Mouse (Mus musculus): ENCODE data around the gene Myoz1.

Myoz1 gene

GRCm38 (mm10) chr14:20672990-20673389 is 16.6 kb upstream of the Myoz1 start:
- peak; percentile 25 to 30 for DNase-seq (ENCODE audit: low spot score in 2 of 2)

DNA sequence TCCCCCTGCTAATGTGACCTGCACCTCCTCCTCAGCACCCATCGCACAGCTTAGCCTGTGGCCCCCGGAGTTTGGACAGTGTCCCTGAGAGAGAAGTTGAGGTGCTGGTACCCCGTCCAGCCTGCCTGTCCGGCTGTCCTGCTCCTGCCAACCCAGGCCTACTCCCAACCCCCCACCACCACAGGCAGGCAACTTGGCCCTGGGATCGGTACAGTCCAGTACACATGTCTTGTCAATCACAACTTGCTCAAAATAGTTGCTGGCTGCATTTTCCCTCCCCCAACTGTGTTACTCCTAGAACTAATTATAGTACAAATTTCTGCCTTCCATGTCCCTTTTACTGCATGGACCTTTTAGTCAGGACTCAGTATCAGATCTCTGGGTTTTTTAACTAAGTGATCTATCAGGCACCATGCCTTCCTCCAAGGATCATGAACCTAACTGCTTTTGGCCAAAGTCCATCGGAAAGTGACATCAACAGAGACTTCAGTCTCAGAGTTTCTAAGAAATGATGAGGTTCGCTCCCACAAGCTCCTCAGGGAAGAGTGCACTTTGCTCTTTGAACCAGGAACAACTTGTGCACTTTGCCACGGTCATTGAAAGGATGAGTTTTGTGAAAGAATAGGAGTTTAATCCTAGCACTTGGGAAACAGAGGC is 11.9 kb upstream of the Myoz1 start, which contains the start of gene Synpo2l:
Gene Synpo2l, minus strand, starts transcription at position 201 of the 657 bp plus-strand sequence.
- DNase-seq (ENCODE audit: low spot score in 2 of 2), result no peak

DNA sequence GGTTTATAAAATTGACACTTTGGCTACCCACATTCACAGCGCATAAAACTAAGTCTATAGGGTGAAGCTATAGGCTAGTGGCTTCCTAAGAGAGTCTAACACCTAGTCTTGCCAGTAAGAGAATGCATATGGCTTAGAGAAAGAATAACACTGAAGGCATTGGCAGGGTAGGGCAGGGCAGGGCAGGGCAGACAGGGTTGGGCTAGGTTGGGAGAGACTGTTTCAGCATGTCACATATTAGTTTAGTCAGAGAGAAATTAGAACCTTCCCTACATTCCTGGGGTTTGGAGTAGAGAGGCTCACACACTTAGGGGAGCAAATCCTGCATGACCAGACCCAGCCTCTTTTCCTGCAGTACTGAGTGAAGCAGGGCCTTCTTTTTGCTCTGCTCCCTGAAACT is 11.1 kb upstream of the Myoz1 start:
- no peak for DNase-seq (ENCODE audit: low spot score in 2 of 2)

- DNase-seq (ENCODE audit: low spot score in 2 of 2), result no peak
Observed at GRCm38 (mm10) chr14:20664436-20664835, 8.1 kb upstream of the Myoz1 start.

DNA sequence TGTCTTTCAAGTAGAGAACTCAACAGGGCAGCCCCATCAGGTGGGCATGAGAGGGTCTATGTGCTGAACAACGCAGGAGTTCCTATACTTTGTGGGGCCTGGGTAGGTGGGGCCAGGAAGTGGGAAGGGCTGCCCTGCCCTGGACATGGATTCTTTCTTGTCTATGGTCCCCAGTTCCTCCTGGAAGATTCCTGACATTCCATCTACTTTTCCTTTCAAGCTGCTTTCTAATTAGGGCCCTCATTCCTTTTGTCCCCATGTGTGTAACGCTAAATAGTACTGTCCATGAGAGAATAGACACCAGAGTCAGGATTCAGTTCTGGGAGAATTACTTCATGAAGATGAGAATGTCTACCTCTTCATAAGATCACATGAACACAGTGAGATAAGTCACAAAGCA is 7.3 kb upstream of the Myoz1 start:
- no peak for DNase-seq (ENCODE audit: low spot score in 2 of 2)

DNA sequence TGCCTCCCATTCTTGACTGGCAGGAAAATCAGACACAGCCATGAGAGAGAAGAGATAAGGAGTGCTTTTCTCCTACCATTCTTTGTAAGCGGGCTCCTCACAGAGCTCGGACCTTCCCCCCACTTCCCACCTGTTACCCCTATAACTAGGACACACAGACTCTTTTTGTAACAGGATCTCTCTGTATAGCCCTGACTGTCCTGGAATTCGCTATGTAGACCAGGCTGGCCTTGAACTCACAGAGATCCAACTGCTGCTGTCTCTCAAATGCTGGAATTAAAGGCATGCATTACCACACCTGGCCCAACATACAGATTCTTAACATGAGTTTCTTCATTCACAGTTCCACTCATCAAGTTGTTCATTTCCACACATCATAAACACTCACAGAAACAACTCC is 6.4 kb upstream of the Myoz1 start:
- DNase-seq (ENCODE audit: low spot score in 2 of 2), result no peak

DNA sequence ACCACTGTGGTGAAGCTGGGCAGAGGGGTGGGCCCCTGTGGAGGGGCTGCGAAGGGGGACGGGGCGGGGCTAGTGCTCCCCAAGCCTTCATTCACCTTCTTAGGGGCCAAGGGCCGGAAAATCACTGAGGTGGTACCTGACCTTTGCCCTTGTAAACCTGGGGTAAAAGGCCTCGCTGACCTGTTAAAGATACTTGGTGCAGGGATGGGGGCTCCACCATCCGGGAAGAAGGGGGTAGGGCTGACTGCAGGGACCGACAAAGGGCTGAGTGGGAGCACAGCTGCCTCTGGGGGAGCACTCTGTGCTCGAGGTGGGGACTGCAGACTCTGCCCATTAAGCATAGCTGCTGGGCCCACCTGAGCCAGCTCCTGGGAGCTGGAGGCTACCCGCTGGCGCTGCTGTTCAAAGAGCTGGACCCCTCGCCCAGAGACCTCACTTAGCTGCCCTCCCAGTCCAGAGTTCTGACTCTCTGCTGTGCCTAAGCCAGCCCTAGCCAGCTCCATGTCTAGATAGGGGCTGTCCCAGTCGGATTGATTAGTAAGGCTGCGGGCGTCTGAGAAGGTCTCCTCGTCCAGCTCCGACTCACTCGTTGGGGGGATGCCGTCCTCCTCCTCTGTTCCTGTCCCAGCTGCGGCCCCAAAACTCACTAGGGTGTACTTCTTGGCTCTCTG is 5.5 kb upstream of the Myoz1 start:
- no peak for DNase-seq (ENCODE audit: low spot score in 2 of 2)

DNA sequence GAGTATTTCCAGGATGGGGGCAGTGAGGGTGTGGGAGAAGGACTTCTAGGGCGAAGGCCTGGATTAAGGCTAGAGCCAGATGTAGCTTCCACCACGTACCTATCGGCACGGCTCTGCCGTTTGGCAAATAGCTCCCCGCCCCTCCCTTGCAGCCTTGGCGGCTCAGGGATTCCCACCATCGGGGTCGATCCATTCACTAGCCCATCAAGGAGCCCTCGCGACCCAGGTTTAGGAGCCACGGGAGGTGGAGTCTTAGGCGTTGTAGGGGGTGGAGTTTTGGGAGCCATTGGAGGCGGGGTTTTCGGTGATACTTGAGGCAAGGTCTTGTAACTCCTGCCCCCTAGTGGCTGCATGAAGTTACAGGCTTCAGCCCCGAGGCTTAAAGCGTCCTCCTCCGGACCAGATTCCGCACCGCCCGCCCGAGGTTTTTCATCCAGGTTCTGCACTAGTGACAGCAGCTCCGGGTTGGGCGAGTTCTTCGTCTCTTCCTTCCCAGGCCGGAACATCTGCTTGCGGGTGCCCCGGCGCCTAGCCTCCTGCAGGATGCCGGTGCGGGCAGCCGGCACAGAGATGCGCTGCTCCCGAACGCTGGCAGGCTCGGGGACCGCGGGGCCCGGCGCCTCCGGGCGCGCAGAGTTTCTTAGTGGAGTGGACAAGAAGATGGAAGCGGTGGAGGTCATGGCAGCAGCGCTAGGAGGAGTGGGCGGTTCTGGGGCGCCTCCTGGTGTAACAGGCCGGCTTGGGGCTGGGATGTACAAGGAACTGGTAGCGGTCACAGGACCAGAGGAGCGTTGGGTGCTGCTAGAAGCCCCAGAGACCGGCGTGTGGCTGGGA is 4.7 kb upstream of the Myoz1 start:
- DNase-seq (ENCODE audit: low spot score in 2 of 2), result peak; percentile 88 to 94

DNA sequence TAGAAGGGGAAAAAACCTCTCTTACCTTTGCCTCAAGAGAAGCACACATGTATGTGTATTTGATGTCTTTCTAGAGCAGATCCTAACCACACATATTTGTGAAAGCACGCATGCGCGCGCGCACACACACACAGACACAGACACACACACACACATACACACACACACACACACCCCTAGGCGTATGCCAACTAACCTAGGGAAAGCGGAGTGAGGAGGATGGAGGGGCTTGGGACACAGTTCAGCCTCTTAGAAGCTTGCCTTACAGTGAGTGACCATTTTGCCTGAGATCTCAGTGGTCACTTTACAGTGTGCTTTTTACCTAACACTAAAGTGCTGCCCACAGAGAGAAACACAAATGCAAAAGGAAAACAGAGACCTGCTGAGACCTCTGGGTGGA is 3.3 kb upstream of the Myoz1 start:
- DNase-seq (ENCODE audit: low spot score in 2 of 2), result no peak

- no peak for DNase-seq (ENCODE audit: low spot score in 2 of 2)
Observed at GRCm38 (mm10) chr14:20658902-20659301, 2.6 kb upstream of the Myoz1 start.

DNA sequence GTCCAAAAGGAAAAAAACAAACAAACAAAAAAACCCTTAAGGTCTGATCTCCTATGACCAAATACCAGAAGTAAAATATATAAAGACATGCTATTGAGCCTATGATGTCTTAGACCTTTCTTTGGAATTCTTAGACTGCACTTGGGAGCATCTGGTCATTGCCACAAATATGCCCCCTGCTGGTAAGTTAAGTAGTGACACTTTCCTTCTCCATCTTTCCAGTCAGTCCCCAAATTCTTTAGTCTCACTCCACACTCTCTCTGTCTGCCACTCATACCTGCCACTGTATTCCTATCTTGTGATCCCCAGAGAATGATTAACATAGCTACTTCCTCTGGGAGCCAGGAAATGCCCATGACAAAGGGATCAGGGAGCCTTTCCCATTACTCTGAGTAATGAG is 2.0 kb upstream of the Myoz1 start:
- peak in 1 of 2 experiments; percentile 41 for DNase-seq (ENCODE audit: low spot score in 2 of 2)

DNA sequence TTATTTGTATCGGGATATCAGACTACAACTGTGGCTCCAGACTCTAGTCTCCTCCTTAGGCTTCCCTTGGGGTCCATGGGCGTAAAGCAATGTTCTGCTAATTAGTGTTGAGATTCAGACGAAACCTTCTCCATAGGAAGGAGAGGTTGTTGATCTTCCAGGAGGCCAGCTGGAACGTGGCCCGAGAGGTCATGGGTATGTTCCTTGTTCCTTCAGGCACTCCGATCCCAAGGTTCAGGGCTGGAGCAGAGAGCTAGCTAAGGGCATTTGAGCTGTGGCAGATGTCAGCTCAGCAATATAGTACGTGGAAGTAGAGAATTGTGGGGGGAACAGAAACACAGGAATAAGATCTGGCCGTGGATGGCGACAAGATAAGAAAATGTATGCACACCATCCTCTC is 609 bp downstream of the Myoz1 start:
- DNase-seq (ENCODE audit: low spot score in 2 of 2), result no peak

- DNase-seq (ENCODE audit: low spot score in 2 of 2), result no peak
Observed at GRCm38 (mm10) chr14:20654690-20655421, 1.5 kb downstream of the Myoz1 start.

GRCm38 (mm10) chr14:20651722-20652256 is 4.6 kb downstream of the Myoz1 start:
- no peak for DNase-seq (ENCODE audit: low spot score in 2 of 2)

DNA sequence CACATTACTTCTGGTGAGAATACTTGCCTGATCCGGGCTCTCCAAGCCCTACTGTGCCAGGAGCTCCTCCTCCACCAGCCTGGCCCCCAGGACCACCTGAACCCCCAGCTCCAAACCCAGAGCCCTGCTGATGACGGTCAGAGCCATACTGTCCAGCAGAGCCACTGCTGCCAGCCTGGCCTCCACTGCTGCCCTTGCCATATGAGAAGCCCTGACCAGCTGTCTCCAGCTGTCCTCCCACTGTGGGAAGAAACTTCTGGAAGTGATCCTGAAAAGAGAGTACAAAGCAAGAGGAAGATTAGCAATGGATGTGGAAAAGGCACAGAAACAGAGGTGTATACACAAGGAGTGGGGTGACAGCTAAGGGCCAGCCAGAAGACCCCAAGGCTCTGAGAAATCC is 5.3 kb downstream of the Myoz1 start:
- no peak for DNase-seq (ENCODE audit: low spot score in 2 of 2)

DNA sequence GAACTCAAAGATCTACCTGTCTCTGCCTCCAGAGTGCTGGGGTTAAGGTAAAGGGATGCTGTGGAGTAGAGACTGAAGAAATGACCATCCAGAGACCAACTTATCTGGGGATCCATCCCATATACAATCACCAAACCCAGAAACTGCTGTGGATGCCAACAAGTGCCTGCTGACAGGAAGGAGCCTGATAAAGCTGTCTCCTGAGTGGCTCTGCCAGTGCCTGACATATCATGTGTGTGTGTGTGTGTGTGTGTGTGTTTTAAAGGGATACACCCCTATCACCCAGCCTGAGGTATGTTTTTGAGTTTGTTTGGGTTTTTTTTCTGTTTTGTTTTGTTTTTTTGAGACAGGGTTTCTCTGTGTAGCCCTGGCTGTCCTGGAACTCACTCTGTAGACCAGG is 10.0 kb downstream of the Myoz1 start:
- DNase-seq (ENCODE audit: low spot score in 2 of 2), result no peak

GRCm38 (mm10) chr14:20645547-20645946 is 10.8 kb downstream of the Myoz1 start:
- no peak for DNase-seq (ENCODE audit: low spot score in 2 of 2)

- no peak for DNase-seq (ENCODE audit: low spot score in 2 of 2)
Observed at GRCm38 (mm10) chr14:20641438-20641875, 14.9 kb downstream of the Myoz1 start.

- peak; percentile 99 to 100 for DNase-seq (ENCODE audit: low spot score in 2 of 2)
Observed at GRCm38 (mm10) chr14:20640644-20641437, 15.5 kb downstream of the Myoz1 start, which contains the start of gene Usp54. Gene Usp54 (minus strand): TSS chr14:20641063.

DNA sequence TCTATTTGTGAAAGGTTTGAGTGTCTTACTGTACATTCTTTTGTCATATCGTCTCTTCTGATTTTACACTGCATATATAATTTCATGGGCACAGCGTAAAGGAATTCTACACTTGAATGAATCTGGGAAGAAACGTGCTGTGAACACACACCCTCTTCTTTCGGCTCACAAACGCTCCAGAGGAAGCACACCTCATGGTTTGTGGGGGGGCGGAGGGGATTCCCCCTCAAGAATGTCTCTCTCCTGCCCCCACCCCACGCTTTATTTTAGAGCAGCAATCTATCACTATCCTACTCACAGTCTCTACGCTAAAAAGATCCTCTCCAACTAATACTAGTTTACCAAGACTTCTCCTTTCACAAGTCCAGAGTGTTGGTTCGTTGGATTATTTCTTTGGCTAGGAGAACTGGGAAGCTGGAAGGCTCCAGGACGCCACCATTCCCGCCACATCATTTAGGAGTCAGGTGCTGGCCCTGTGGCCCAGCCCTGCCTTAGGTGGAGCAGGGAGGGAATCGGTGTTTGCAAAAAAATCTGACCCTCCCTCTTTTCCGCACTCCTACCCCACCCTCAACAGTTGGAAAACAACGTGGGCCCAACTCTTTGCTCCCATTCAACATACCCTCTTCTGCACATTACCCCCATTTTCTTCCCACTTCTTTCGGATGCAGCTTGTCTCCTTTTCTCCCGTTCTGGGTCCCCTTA is 16.3 kb downstream of the Myoz1 start:
- peak; percentile 55 to 62 for DNase-seq (ENCODE audit: low spot score in 2 of 2)

Data from thymus, postnatal 10 days (tissue).